Mouse (Mus musculus): ENCODE data around the gene Espl1. TPM values are rescaled to one million over a fixed set of nuclear protein-coding genes. Genes with fewer than 3 reads are reported as not detected.

The Espl1 gene
- polyA plus RNA-seq, 1 experiment from 2014 or later = 38.4 TPM

DNA sequence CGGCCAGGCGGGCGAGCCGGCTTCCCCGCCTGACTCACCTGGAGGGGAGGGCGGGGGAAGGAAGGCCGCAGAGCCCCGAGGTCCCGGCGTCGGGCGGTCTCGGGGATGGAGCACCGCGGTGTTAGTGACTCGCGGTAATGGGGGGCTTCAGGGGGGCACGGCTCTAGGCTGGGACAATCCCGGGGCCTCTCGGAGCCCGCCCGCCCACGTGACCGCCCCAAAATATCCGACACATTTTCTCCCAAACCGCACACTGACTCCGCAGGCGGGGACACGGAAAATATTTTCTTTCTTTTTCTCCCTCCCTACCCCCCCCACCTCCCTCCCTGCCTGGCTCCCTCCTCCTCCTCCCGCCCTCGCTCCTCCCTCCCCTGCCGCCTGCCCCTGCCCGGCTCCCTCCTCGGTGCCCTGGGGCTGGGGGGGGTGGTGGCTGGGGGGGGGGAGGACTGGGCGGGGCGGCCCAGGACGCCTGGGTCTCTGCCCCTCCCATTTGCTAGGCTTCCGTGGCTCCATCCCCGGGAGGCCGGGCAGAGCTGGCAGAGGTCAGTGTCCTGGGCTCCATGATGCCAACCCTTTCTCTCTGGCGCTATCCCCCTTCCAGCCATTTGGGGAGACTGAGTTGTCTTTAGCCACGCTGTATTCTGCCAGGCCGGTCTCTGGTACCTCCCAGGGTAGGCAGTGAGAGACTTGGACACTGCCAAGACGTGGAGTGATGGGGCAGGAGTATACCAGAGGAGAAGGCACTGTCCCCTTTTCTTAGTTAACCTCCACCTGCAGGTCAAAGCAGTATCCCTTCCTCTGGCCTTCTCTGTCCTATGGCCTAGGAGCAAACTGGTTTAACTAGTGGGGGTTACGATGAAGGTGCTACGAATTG, 38.6 kb upstream of the Espl1 start, which contains the start of gene Rarg:
Rarg (minus strand) TSS at position 316 of the 874 bp plus-strand sequence.
- peaks cover 23% of the 10 kb centered on the region for H3K4me1 ChIP-seq
- peak; percentile 23; the same call in 1 of the 2 replicates for ATAC-seq (ENCODE audit: low FRiP score, low read depth)
- H3K4me2 ChIP-seq (replicated peaks) = peak within 1 kb of the TSS; percentile 86
- H3K27ac ChIP-seq (replicated peaks) = peak within 1 kb of the TSS; percentile 7; the same call in 1 of the 2 replicates
- under 1% methylated on average over 40 of the region's 46 CpGs for WGBS
- H3K4me3 ChIP-seq = peak within 1 kb of the TSS; percentile 54
- H3K27me3 ChIP-seq = peaks cover 85% of the 10 kb centered on the region
- no peaks in the 10 kb centered on the region for H3K36me3 ChIP-seq
- H3K9me3 ChIP-seq = no peaks in the 10 kb centered on the region
- peak within 1 kb of the TSS; percentile 52 for H3K9ac ChIP-seq (replicated peaks)

DNA sequence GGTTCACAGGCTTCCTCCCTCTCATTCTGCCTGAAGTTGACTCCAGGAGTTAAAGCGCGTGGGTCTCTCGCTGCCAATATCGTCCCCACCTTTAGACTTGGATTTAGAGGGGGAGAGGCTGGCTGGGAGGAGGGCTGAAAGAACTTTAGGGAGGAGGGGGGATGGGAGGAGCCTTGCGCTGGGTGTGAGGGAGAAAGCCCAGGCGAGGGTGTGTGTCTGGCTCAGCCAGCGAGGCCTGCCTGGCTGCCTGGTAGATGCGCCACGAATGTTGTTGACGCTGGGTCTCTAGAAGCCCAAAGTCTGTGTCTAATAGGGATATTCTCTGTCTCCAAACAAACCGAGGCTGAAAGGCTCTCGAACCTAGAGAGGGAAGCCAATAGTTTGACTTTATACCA, 38.0 kb upstream of the Espl1 start:
- H3K27ac ChIP-seq (replicated peaks) = no peak overlapping the region; the same call in 1 of the 2 replicates
- no peaks in the 10 kb centered on the region for H3K9me3 ChIP-seq
- H3K4me1 ChIP-seq = peaks cover 23% of the 10 kb centered on the region
- H3K36me3 ChIP-seq = no peaks in the 10 kb centered on the region
- WGBS = 4% methylated on average over 12 of the region's 12 CpGs
- H3K9ac ChIP-seq (replicated peaks) = no peak overlapping the region
- H3K27me3 ChIP-seq = peaks cover 83% of the 10 kb centered on the region
- H3K4me3 ChIP-seq = peak overlapping the region; percentile 54; the same call in 1 of the 2 replicates
- H3K4me2 ChIP-seq (replicated peaks) = peak overlapping the region; percentile 86; the same call in 1 of the 2 replicates
- ATAC-seq (ENCODE audit: low FRiP score, low read depth) = no peak

DNA sequence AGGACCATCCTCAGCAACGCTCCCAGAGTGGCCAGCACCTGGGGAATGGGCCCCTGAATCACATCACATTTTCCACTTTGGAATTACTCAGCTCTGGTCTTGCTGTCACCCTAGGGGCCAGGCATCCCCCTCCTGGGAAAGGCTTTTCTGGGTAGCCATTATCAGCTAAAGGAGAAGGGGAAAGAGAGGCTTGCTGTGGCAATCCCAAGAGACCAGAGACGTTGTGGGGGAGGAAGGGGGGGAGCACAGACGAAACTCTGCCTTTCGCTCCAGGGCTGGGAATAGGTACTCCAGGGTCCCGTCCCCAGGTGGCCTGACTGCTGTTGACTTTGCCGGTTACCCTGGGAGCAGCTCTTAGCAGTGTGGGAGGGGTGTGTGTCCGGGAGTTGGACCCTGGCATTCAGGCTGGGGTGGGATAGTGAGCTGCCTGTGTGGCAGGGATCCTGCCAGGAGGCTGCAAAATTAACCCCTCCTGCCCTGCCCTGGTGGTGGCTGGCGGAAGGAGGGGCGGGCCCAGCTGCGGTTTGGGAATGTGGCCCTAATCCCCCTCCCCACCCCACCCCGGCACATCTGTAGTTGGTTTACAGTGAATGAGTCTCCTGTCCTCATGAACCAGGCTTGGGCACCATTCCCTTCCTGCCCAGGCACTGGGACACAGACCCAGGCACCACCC, 37.3 kb upstream of the Espl1 start:
- Histone ChIP-seq H3K27me3 (peaks cover 82% of the 10 kb centered on the region), H3K4me3 (no peak overlapping the region), H3K4me1 (peaks cover 23% of the 10 kb centered on the region)

DNA sequence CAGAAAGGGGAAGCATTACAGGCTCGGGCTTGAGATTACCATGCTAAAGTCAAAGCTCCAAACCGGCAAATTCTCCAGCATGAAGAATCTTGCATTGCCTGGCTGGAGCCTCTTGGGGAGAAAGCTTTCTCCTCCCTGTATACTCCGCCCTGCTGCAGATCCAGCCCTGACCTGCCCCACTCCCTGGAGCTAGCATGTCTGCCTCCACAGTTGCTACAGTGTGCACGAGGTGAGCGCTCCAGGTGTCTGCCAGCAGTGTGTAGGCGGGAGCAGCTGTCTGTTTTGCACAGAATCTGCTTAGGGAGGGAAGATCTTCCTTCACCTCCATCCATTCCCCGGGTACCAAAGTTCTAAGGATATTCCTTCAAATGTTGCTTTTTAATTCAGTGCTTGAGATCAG, 33.5 kb upstream of the Espl1 start:
- WGBS = 51% methylated on average over 7 of the region's 7 CpGs
- Histone ChIP-seq H3K9me3 (no peaks in the 10 kb centered on the region), H3K4me1 (peaks cover 13% of the 10 kb centered on the region), H3K4me2 (replicated peaks) (no peak overlapping the region), H3K9ac (replicated peaks) (no peak overlapping the region), H3K27ac (replicated peaks) (no peak overlapping the region), H3K4me3 (no peak overlapping the region), H3K36me3 (no peaks in the 10 kb centered on the region), H3K27me3 (peaks cover 43% of the 10 kb centered on the region)
- ATAC-seq (ENCODE audit: low FRiP score, low read depth) = no peak

More for the DNA sequence above, 37.3 kb upstream of the Espl1 start:
- Histone ChIP-seq H3K36me3 (no peaks in the 10 kb centered on the region), H3K4me2 (replicated peaks) (no peak overlapping the region), H3K9ac (replicated peaks) (no peak overlapping the region), H3K9me3 (no peaks in the 10 kb centered on the region), H3K27ac (replicated peaks) (no peak overlapping the region)
- 5% methylated on average over 11 of the region's 11 CpGs for WGBS
- ATAC-seq (ENCODE audit: low FRiP score, low read depth) = no peak

DNA sequence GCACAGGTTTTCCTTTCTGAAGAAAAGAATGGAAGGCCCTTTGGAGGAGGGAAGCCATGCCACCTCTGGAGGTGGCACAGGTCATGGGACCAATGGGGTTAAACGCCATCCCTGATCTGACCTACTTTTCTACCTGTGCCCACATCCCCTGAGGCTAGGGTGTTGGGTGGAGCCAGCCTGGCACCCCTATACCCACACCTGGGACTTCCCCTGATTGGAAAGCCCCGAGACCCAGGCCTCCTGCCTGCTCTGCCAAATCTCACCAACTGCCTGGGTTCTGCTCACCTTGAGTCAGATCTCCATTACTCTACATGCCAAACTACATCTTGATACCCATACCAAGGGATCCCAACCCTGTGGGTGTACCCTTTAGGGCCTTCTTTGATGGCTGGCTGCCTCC, 33.0 kb upstream of the Espl1 start:
- no peak overlapping the region for H3K4me2 ChIP-seq (replicated peaks)
- H3K27ac ChIP-seq (replicated peaks) = no peak overlapping the region
- H3K4me3 ChIP-seq = no peak overlapping the region
- H3K27me3 ChIP-seq = peaks cover 38% of the 10 kb centered on the region
- H3K36me3 ChIP-seq = no peaks in the 10 kb centered on the region
- peaks cover 9% of the 10 kb centered on the region; the same call in 1 of the 2 replicates for H3K4me1 ChIP-seq
- WGBS = 79% methylated on average over 2 of the region's 2 CpGs
- no peak for ATAC-seq (ENCODE audit: low FRiP score, low read depth)
- H3K9ac ChIP-seq (replicated peaks) = no peak overlapping the region
- no peaks in the 10 kb centered on the region for H3K9me3 ChIP-seq

- 89% methylated on average over 5 of the region's 5 CpGs for WGBS
- H3K4me2 ChIP-seq (replicated peaks) = no peak overlapping the region
Observed at GRCm38 (mm10) chr15:102265548-102265947, 30.5 kb upstream of the Espl1 start.

DNA sequence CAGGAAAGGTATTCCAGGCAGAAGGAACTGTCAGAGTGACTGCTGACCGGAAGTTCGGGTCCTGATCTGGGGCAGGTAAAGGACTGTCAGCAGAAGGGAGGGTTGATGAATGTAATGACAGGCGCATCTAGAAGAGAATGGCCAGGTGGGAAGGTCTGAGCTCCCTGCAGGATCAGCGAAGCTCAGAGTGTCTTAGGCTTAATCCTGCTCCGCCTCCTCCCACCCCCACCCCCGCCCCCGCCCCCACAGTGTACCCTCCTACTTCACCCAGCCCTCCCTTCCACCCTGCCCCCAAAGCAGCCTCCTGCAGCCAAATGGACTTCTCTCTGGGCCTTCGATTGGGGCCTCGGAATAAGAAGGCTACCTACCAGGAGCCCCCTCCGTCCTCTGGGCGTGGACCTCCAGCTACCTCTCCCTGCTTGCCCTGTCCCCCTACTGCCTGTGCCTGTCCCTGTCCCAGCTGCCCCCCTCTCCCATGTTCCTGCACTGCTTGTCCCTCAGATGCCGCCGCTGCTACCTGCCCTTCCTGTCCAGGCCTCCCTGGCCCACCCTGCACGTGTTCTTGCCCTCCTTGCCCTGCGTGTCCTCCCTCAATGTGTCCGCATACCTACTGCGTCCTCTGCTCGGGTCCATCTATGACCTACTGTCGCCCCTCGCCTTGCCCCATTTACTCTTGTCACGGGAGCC, 25.6 kb upstream of the Espl1 start, which contains the start of gene Gm9918:
Gm9918 (plus strand) TSS at position 290 of the 687 bp plus-strand sequence.
- H3K4me2 ChIP-seq (replicated peaks) = peak within 1 kb of the TSS; percentile 42
- peaks cover 30% of the 10 kb centered on the region for H3K27me3 ChIP-seq
- peak within 1 kb of the TSS; percentile 41 for H3K9ac ChIP-seq (replicated peaks)
- ATAC-seq (ENCODE audit: low FRiP score, low read depth) = no peak
- H3K27ac ChIP-seq (replicated peaks) = no peak within 1 kb of the TSS
- no peaks in the 10 kb centered on the region for H3K36me3 ChIP-seq
- 5% methylated on average over 19 of the region's 21 CpGs for WGBS
- peaks cover 9% of the 10 kb centered on the region for H3K4me1 ChIP-seq
- no peaks in the 10 kb centered on the region for H3K9me3 ChIP-seq
- H3K4me3 ChIP-seq = peak within 1 kb of the TSS; percentile 21

More at GRCm38 (mm10) chr15:102265548-102265947, 30.5 kb upstream of the Espl1 start:
- Histone ChIP-seq H3K9me3 (no peaks in the 10 kb centered on the region), H3K36me3 (no peaks in the 10 kb centered on the region), H3K9ac (replicated peaks) (no peak overlapping the region), H3K27me3 (peaks cover 29% of the 10 kb centered on the region), H3K4me1 (peaks cover 4% of the 10 kb centered on the region), H3K27ac (replicated peaks) (no peak overlapping the region), H3K4me3 (no peak overlapping the region)
- no peak for ATAC-seq (ENCODE audit: low FRiP score, low read depth)

DNA sequence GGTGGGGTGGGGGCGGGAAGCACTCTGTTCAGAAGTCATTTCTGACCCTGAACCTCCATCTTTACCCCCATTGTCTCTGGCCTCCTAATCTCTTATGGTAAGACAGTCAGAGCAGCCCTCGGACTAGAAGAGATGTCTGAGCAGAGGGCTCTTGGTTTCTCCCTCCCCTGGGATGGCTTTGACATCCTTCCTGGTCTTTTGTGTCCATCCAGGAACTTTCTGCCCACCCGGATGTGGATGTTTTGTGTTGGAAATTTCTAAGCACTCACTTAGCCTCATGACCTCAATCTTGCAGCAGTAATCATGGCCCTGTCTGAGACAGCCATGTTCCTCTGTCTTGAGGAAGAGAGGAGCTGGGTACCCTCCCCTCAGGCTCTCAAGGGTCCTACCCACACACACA, 24.6 kb upstream of the Espl1 start:
- WGBS = 17% methylated on average over 3 of the region's 3 CpGs
- Histone ChIP-seq H3K9ac (replicated peaks) (no peak overlapping the region), H3K36me3 (no peaks in the 10 kb centered on the region), H3K27ac (replicated peaks) (no peak overlapping the region), H3K4me3 (no peak overlapping the region), H3K4me2 (replicated peaks) (0 out of 2 replicates have a peak overlapping the region, but pooled peaks have one; percentile 42), H3K27me3 (peaks cover 30% of the 10 kb centered on the region), H3K9me3 (no peaks in the 10 kb centered on the region), H3K4me1 (peaks cover 9% of the 10 kb centered on the region)
- no peak for ATAC-seq (ENCODE audit: low FRiP score, low read depth)

GRCm38 (mm10) chr15:102273982-102274716, 21.9 kb upstream of the Espl1 start:
- no peak overlapping the region for H3K4me3 ChIP-seq
- H3K27me3 ChIP-seq = peaks cover 30% of the 10 kb centered on the region
- WGBS = 69% methylated on average over 6 of the region's 6 CpGs
- H3K9me3 ChIP-seq = no peaks in the 10 kb centered on the region
- no peak overlapping the region for H3K9ac ChIP-seq (replicated peaks)
- H3K36me3 ChIP-seq = no peaks in the 10 kb centered on the region
- peaks cover 14% of the 10 kb centered on the region for H3K4me1 ChIP-seq
- no peak overlapping the region for H3K4me2 ChIP-seq (replicated peaks)
- H3K27ac ChIP-seq (replicated peaks) = no peak overlapping the region
- no peak for ATAC-seq (ENCODE audit: low FRiP score, low read depth)

- ATAC-seq (ENCODE audit: low FRiP score, low read depth) = no peak
- Histone ChIP-seq H3K9ac (replicated peaks) (peak overlapping the region; percentile 74; the same call in 1 of the 2 replicates), H3K27ac (replicated peaks) (peak overlapping the region; percentile 83), H3K36me3 (peaks cover 26% of the 10 kb centered on the region), H3K4me2 (replicated peaks) (peak overlapping the region; percentile 95), H3K9me3 (no peaks in the 10 kb centered on the region), H3K4me3 (peak overlapping the region; percentile 79), H3K27me3 (no peaks in the 10 kb centered on the region), H3K4me1 (peaks cover 16% of the 10 kb centered on the region)
- 32% methylated on average over 7 of the region's 7 CpGs for WGBS
Observed at GRCm38 (mm10) chr15:102278726-102279091, 17.4 kb upstream of the Espl1 start.
